Mouse (Mus musculus): ENCODE measurements around the gene C2cd6.

GRCm38 (mm10) chr1:59125558-59125957, 30.9 kb upstream of the C2cd6 start:
- TF ChIP-seq POLR2A (IDR thresholded peaks at IDR 0.05; ENCODE audit: control insufficient read depth, low read depth, low read length) (no peak), CTCF (IDR thresholded peaks at IDR 0.05; ENCODE audit: control insufficient read depth, insufficient read depth, insufficient replicate concordance, low read depth, low read length) (no peak)

All from testis, adult 2 months (tissue).